Mouse (Mus musculus) hindbrain, embryonic 16.5 days (tissue): ENCODE measurements around the gene Cog8. TPM values are rescaled to one million over a fixed set of nuclear protein-coding genes. Genes with fewer than 3 reads are reported as not detected.

Experiments used
- ATAC-seq: fragments of 200-750 bp; cut with Nextera tagmentation; 2 replicates; pipeline ENCODE4 v1.8.0; 2017; ENCODE audit warnings: moderate TSS enrichment, moderate library complexity
- H3K27ac ChIP-seq: fragments of 300-500 bp; sonication (generic); 2 replicates; pipeline ENCODE4 v1.5.1; 2014; ENCODE audit warnings: low read depth, mild to moderate bottlenecking, control low read depth, low read length, moderate library complexity
- H3K27me3 ChIP-seq: fragments of 300-500 bp; sonication (generic); replicated peaks from 2 replicates; pipeline ENCODE4 v1.6.1; 2014; ENCODE audit warnings: low read length; ENCODE audit not compliant: control insufficient read depth, insufficient read depth
- H3K36me3 ChIP-seq: fragments of 300-500 bp; sonication (generic); 2 replicates; pipeline ENCODE4 v1.6.1; 2014; ENCODE audit warnings: mild to moderate bottlenecking, low read length, moderate library complexity, mixed read lengths; ENCODE audit not compliant: control insufficient read depth, insufficient read depth
- H3K4me1 ChIP-seq: fragments of 300-500 bp; sonication (generic); 2 replicates; pipeline ENCODE4 v1.6.1; 2014; ENCODE audit warnings: low read depth, low read length; ENCODE audit not compliant: control insufficient read depth, insufficient read depth
- H3K4me2 ChIP-seq: fragments of 300-500 bp; sonication (generic); 2 replicates; pipeline ENCODE4 v1.6.1; 2014; ENCODE audit warnings: mild to moderate bottlenecking, low read length, control low read depth, moderate library complexity
- H3K4me3 ChIP-seq: fragments of 300-500 bp; sonication (generic); 2 replicates; pipeline ENCODE4 v1.5.1; 2014; ENCODE audit warnings: mild to moderate bottlenecking, low read length, control low read depth, moderate library complexity
- H3K9ac ChIP-seq: fragments of 300-500 bp; sonication (generic); 2 replicates; pipeline ENCODE4 v1.6.1; 2014; ENCODE audit warnings: low read depth, mild to moderate bottlenecking, control low read depth, low read length, moderate library complexity
- H3K9me3 ChIP-seq: fragments of 300-500 bp; sonication (generic); 2 replicates; pipeline ENCODE4 v1.6.1; 2014; ENCODE audit warnings: mild to moderate bottlenecking, low read length, moderate library complexity; ENCODE audit not compliant: control insufficient read depth
- WGBS: fragments of 180-500 bp; shearing (Covaris S2); extraction: QIAGEN DNeasy Blood & Tissue Kit; methylation state at CpG from one replicate; pipeline ENCODE4 v1.1.7; 2014; 5-methylcytosine and 5-hydroxymethylcytosine counted together
- polyA plus RNA-seq: library from polyadenylated mRNA; unstranded; fragments of >200 nt; fragmentation: Nextera tagmentation; extraction: Ambion mirVana; gene quantifications from 2 replicates; pipeline ENCODE4 v1.2.1, GENCODE M21; 2015

The Cog8 gene
- polyA plus RNA-seq, 1 experiment from 2014 or later: 39.2 TPM

DNA sequence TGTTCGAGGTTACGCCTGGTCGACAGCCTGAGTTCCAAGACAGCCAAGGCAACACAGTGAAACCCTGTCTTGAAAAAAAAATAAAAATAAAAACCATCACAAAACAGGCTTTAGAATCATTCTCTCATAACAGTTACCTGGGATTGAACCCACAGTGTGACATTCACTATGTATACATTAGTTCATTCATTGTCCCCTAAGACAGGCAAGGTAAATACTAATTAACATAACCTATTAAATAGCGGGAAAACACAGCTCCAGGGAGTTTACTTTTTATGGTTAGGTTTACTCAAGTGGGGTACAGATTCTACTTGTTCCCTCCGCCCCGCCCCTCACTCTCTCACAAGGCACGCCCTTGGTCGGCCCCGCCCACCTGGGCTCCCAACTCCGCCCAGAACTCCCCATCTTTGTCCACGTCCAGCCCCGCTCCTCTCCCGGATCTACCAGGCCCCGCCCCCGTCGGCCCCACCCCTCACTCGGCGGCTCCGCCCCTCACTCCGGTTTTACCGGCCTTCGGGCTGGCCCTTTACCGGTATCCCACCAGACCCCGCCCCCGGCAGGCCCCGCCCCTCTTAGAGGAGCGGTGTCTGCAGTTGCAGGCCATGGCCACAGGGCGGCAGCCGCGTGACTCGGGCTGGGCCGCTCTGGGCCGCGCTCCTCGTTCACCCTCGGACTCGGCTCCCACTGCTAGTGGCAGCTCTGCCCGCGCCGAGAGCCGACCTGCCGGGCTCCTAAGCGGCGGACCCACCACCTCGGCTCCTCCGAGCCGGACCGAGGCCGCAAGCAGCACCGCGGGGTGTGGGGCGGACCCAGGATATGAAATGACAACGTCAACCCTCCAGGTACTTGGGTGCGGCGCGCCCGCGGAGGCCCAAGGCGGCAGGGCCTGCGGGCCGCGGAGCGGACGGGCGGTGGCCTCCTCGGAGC lies 25.6 kb downstream of the Cog8 start, which contains the start of gene Vps4a:
Gene Vps4a, plus strand, starts transcription at position 573 of the 927 bp plus-strand sequence.
- peak within 1 kb of the TSS; percentile 65 for H3K27ac ChIP-seq
- WGBS: 4% methylated on average over 61 of the region's 66 CpGs
- ATAC-seq: peak; percentile 96
- H3K4me2 ChIP-seq: peak within 1 kb of the TSS; percentile 77
- H3K9ac ChIP-seq: peak within 1 kb of the TSS; percentile 99
- peaks cover 18% of the 10 kb centered on the region for H3K4me1 ChIP-seq
- no peaks in the 10 kb centered on the region for H3K27me3 ChIP-seq
- no peaks in the 10 kb centered on the region for H3K36me3 ChIP-seq
- no peaks in the 10 kb centered on the region for H3K9me3 ChIP-seq
- peak within 1 kb of the TSS; percentile 97 for H3K4me3 ChIP-seq

- H3K36me3 ChIP-seq: no peaks in the 10 kb centered on the region
- H3K4me1 ChIP-seq: peaks cover 18% of the 10 kb centered on the region
- H3K4me2 ChIP-seq: no peak overlapping the region
- no peak overlapping the region for H3K27ac ChIP-seq
- no peaks in the 10 kb centered on the region for H3K9me3 ChIP-seq
- no peaks in the 10 kb centered on the region for H3K27me3 ChIP-seq
- no peak overlapping the region for H3K9ac ChIP-seq
- 71% methylated on average over 5 of the region's 5 CpGs for WGBS
- no peak for ATAC-seq
- no peak overlapping the region for H3K4me3 ChIP-seq
Measured at GRCm38 (mm10) chr8:107030058-107030457, 26.4 kb downstream of the Cog8 start.

DNA sequence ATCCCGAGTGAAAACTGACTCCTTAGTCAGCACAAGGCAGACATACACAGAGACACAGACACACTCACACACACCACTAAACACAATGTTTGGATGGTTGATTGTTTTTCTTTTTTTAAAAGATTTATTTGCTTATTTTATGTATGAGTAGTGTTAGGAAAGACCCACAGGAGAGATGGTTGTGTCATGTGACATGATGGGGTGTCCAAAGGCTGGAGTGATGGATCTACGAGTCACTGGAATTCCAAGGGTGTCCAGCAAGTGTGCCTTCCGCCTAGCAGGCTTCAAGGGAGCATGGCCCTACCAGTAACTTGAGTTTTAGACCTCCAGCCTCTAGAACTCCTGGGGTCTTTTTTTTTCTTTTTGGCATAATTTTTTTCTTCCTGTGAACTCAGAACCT lies 27.2 kb downstream of the Cog8 start:
- Histone ChIP-seq H3K9me3 (no peaks in the 10 kb centered on the region), H3K36me3 (no peaks in the 10 kb centered on the region), H3K27ac (no peak overlapping the region), H3K4me1 (peaks cover 17% of the 10 kb centered on the region), H3K9ac (no peak overlapping the region), H3K4me2 (no peak overlapping the region), H3K4me3 (no peak overlapping the region), H3K27me3 (no peaks in the 10 kb centered on the region)
- WGBS: 80% methylated on average over 3 of the region's 3 CpGs
- ATAC-seq: no peak

DNA sequence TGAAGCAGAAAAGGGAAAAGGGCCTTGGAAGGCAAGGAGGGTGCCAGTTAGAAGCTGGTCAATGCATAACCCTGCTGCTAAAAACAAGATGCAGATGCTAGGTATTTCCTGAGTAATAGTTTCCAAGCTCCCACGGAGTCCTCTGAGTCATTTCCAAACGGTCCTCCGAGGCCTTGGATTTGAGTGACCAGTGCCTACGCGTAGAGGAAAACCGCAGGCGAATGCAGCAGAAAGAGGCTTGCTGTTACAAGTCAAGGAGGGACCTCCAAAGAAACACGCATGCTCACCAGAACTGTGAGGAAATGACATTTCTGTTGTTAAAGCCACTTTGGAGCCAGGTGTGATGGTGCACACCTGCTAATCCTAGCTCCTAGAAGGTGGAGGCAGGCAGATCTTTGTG lies 33.0 kb downstream of the Cog8 start:
- H3K27me3 ChIP-seq: no peaks in the 10 kb centered on the region
- H3K9me3 ChIP-seq: no peaks in the 10 kb centered on the region
- no peak overlapping the region for H3K4me3 ChIP-seq
- WGBS: 93% methylated on average over 8 of the region's 8 CpGs
- no peak overlapping the region for H3K27ac ChIP-seq
- no peak for ATAC-seq
- no peaks in the 10 kb centered on the region for H3K36me3 ChIP-seq
- no peak overlapping the region for H3K9ac ChIP-seq
- H3K4me2 ChIP-seq: no peak overlapping the region
- H3K4me1 ChIP-seq: no peaks in the 10 kb centered on the region

DNA sequence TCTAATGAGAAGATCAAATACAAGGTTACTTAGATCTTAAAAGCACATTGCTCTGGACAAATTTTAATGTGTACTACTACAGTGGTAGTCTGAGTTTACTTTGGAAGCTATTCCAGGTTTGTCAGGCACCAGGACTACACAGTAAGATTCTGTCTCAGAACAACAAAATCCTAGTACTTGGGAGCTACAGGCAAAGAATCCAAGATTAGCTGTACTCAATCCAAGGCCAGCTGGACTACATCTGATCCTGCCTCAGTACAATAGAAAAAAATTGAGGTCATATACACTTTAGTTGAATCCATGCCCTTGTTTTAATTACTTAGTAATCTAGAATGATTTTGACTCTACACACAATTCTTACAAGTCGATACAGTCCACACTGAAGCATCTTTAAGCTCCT lies 41.6 kb downstream of the Cog8 start:
- H3K4me3 ChIP-seq: no peak overlapping the region
- ATAC-seq: no peak
- peaks cover 4% of the 10 kb centered on the region for H3K36me3 ChIP-seq
- no peaks in the 10 kb centered on the region for H3K9me3 ChIP-seq
- H3K4me1 ChIP-seq: no peaks in the 10 kb centered on the region
- WGBS: 97% methylated on average over 1 of the region's 1 CpGs
- H3K27me3 ChIP-seq: no peaks in the 10 kb centered on the region
- no peak overlapping the region for H3K9ac ChIP-seq
- no peak overlapping the region for H3K27ac ChIP-seq
- H3K4me2 ChIP-seq: no peak overlapping the region

- no peak overlapping the region for H3K4me3 ChIP-seq
- no peak overlapping the region for H3K27ac ChIP-seq
- H3K9ac ChIP-seq: no peak overlapping the region
- no peaks in the 10 kb centered on the region for H3K4me1 ChIP-seq
- H3K4me2 ChIP-seq: no peak overlapping the region
- H3K9me3 ChIP-seq: no peaks in the 10 kb centered on the region
- WGBS: 76% methylated on average over 2 of the region's 2 CpGs
- ATAC-seq: no peak
- H3K27me3 ChIP-seq: no peaks in the 10 kb centered on the region
- peaks cover 4% of the 10 kb centered on the region for H3K36me3 ChIP-seq
Measured at GRCm38 (mm10) chr8:107012666-107013065, 43.8 kb downstream of the Cog8 start.

DNA sequence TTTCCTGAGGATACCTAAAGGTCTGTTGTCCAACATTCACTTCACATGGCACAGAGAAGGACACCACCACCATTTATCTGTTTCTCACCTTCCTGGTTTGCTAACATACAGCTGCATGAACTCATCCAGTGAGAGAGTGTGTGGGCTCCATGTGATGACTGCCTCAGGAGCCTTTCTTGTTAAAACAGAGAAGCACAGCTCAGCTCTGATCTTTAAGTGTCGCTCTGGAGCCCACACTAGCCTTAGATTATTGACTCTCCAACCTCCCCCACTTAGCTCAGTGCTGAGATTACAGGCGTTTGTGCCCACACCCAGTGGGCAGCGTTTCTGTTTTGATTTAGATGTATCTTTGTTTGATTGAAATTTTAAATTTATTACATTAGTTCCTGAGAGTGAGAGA lies 48.7 kb downstream of the Cog8 start:
- H3K4me2 ChIP-seq: no peak overlapping the region

GRCm38 (mm10) chr8:107002532-107002931 lies 54.0 kb downstream of the Cog8 start:
- H3K27ac ChIP-seq: no peak overlapping the region
- no peaks in the 10 kb centered on the region for H3K9me3 ChIP-seq
- peak; percentile 61; the same call in 1 of the 2 replicates for ATAC-seq
- 41% methylated on average over 5 of the region's 5 CpGs for WGBS
- no peak overlapping the region for H3K4me3 ChIP-seq
- no peak overlapping the region for H3K9ac ChIP-seq
- H3K4me1 ChIP-seq: no peaks in the 10 kb centered on the region
- 0 out of 2 replicates have a peak, but pooled peaks cover 2% of the 10 kb centered on the region for H3K36me3 ChIP-seq
- H3K4me2 ChIP-seq: no peak overlapping the region
- H3K27me3 ChIP-seq: no peaks in the 10 kb centered on the region

More for the DNA sequence above, 48.7 kb downstream of the Cog8 start:
- Histone ChIP-seq H3K36me3 (peaks cover 6% of the 10 kb centered on the region), H3K9me3 (no peaks in the 10 kb centered on the region), H3K27ac (no peak overlapping the region), H3K9ac (no peak overlapping the region), H3K27me3 (no peaks in the 10 kb centered on the region), H3K4me3 (no peak overlapping the region), H3K4me1 (no peaks in the 10 kb centered on the region)
- ATAC-seq: no peak
- WGBS: 97% methylated on average over 3 of the region's 3 CpGs

GRCm38 (mm10) chr8:106999068-106999467 lies 57.4 kb downstream of the Cog8 start:
- no peak overlapping the region for H3K4me2 ChIP-seq
- 75% methylated on average over 1 of the region's 1 CpGs for WGBS
- H3K4me1 ChIP-seq: no peaks in the 10 kb centered on the region
- no peak for ATAC-seq
- no peaks in the 10 kb centered on the region for H3K9me3 ChIP-seq
- H3K4me3 ChIP-seq: no peak overlapping the region
- H3K27me3 ChIP-seq: no peaks in the 10 kb centered on the region
- no peak overlapping the region for H3K9ac ChIP-seq
- 0 out of 2 replicates have a peak, but pooled peaks cover 2% of the 10 kb centered on the region for H3K36me3 ChIP-seq
- H3K27ac ChIP-seq: no peak overlapping the region
